Mouse (Mus musculus) brain, adult 2 months (tissue): ENCODE data around the gene Zdhhc14.

Experiments used
- DNase-seq: peaks from one replicate; pipeline ENCODE4 v3.0.0; 2011; ENCODE audit warnings: low read depth, low spot score

The Zdhhc14 gene

GRCm38 (mm10) chr17:5491801-5492745 is at the start of gene Zdhhc14:
Gene Zdhhc14, plus strand, starts transcription at chr17:5492557.
- DNase-seq, result peak; percentile 97

GRCm38 (mm10) chr17:5443260-5443659 is 49.1 kb upstream of the Zdhhc14 start:
- no peak for DNase-seq

DNA sequence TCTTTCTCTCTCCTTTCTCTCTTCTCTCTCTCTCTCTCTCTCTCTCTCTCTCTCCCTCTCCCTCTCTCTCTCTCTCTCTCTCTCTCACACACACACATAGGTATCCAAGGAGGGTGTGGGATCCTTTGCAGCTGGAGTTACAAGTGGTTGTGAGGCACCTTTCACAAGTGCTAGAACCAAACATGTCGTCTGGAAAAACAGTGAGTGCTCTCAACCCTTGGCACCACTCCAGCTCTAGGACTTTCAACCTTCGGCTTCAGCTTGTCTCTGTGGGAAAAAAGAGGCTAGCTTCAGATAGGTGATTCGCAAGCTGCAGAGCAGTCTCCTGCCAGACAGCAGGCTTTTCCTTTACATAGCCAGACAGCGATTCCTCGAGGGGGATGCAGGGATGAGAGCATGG is 48.6 kb upstream of the Zdhhc14 start:
- DNase-seq, result no peak

DNA sequence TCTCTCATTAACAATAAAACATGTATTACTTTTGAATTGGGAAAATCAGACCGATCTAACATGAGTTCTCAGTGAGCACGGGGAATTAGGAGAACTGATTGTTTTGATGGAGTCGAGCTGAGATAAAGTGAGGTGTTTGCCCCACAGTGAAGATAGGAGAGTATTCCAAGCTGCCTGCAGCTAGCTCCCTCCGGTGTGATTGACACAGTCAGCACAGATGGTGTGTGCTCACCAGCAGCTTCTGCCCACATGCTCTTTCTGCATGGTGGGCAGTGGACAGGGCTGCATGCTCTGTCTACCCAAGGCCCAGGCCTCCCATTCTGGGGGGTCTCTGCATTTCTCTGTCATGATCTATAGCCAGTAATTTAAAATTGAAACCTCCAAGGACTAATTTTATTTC is 38.7 kb upstream of the Zdhhc14 start:
- peak; percentile 45 for DNase-seq

DNA sequence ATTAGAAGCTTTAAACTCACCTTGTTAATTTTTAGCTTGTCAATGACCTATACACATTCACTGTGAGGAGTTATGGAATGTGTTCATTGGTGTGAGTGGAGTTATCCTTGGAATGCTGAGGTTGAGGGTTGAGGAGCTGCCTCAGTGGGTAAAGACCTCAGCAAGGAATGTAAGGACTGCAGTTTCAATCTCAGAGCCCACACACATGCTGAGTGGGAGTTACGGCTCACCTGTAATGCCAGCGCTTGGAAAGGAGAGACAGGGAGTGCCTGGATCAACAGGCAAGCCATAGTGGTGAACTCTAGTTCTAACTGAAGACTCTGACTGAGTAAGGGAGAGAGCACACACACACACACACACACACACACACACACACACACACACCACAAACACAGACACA is 28.4 kb upstream of the Zdhhc14 start:
- DNase-seq, result no peak

DNA sequence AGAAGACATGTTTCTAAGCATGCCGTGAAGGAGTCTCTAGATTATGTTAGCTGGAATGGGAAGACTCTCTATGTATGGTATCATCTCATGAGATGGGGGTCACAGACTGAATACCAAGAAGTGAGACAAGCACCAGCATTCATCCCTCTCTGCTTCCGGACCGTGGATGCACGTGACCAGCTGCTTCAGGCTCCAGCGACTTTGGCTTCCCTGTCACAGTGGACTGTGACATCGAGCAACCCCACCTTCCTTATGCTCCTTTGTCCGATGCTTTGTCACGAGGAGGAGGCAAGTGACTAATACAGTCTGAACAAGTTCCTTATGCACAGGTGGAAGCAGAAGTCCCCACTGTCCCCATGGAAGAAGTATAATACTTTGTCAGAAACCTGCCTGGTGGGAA is 25.6 kb upstream of the Zdhhc14 start:
- DNase-seq, result no peak

- DNase-seq, result no peak
Measured at GRCm38 (mm10) chr17:5467177-5467576, 25.2 kb upstream of the Zdhhc14 start.

GRCm38 (mm10) chr17:5472268-5472667 is 20.1 kb upstream of the Zdhhc14 start:
- DNase-seq, result no peak

DNA sequence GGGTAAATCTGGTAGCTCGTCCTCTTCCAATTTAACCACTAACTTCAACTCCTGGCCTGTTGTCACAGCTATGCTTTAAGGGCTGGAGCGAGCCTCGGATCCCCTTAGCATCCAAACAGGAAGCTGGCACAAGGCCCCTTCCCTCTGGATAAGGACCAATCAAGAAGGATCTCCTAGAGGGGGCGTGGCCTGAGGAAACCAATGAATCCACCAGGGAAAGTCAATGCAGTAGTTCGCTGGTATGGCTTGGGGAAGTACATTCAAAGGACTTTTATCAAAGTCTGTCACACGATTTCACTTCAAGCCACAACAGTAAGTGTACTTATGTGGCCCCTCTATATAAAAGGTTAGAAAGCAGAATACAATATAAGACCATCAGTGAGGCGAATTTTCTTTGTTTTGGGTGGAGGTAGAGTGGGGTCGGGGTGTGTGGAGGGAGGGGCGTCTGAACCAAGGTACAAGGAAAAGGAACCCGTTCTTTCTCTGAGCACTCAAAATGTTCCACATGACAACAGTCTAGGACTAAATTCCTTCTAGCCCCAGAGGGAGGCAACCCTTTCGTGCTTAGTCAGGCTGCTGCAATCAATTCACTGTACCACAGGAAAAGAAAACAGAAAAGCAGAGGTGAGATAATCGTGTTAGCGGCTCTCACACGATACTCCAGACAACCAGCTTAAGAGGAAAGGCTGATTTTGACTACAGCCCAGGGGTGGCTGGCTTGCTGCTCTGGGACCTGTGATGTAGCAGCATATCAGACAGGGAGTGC is 16.2 kb upstream of the Zdhhc14 start:
- no peak for DNase-seq

GRCm38 (mm10) chr17:5483456-5483855 is 8.9 kb upstream of the Zdhhc14 start:
- DNase-seq, result no peak

DNA sequence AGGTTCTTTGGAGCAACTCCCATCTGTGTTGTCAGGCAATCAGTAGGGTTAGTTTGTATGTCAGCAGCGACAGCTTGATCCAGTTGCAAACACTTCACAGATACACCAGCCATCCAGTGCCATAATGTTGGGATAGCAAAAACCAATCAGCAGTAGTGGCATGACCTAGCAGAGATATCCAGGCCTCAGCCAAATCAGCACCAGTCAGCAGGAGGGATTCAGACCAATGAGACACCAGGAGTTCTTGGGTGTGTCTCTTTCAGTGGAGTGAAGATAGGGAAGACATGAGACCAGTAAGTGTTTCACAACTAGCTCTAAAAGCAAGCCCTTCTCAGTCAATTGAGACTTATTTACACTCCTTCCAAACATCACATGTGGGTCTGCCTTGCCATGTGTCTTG is 7.7 kb upstream of the Zdhhc14 start:
- no peak for DNase-seq

- no peak for DNase-seq
Measured at GRCm38 (mm10) chr17:5488156-5488555, 4.2 kb upstream of the Zdhhc14 start.

DNA sequence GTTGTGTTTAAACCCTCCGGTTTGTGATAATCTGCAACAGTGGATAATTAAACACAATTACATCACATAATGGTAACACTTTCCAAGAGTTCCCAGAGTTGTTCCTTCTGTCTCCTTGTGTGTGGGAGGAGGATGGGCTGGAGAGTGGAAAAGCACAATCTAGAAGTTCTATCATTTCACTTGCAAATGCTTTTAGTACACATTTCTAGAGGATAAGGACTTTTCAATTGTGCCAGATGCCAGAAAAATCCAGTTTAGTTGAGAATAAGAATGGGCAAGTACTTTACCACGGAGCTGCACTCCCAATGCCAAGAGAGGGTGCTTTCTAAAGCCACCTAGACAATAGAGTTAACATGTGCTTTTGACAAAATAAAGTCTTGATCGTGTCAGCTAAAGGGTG is 2.0 kb upstream of the Zdhhc14 start:
- peak; percentile 57 for DNase-seq

DNA sequence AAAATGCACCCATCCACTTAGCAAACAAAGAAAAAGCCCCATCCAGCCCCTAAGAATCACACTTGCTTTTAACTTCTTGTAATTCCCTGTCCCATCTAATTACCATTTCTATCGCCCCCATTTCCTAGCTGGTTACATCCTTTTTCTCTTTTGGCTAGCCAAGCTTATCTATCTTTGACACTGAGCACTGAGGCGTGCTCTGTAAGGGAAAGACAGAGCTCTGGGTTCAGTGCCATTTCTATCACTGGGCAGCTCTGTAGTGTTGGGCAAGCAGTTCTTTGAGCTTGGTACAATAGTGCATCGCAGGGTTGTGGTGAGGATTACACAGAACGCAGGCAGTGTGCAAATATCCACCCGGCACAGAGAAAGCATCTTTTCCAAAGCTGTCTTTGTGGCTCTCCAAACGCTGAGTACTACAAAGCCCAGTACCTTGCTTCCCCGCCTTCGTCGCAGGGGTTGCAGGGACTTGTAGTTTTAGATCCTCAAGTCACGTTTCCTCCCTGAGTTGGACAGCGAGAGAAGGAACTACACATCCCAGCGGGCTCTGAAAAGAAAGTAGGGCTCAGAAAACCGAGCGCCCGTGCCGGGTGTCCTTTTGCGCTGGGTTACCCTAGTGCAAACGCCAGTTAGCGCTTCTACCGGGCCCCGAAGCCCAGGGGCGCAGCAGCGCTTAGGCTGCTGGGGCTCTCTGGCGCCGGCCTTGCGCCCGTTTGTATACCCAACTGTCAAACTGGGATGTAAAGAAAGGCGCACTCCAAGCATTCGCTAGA is 1.1 kb upstream of the Zdhhc14 start:
- DNase-seq, result peak; percentile 99

GRCm38 (mm10) chr17:5492746-5493160 is 396 bp downstream of the Zdhhc14 start:
- peak; percentile 84 for DNase-seq

GRCm38 (mm10) chr17:5493161-5493771 is 909 bp downstream of the Zdhhc14 start:
- DNase-seq, result peak; percentile 52

- no peak for DNase-seq
Measured at GRCm38 (mm10) chr17:5493809-5494208, 1.5 kb downstream of the Zdhhc14 start.

GRCm38 (mm10) chr17:5494832-5495231 is 2.5 kb downstream of the Zdhhc14 start:
- DNase-seq, result no peak

DNA sequence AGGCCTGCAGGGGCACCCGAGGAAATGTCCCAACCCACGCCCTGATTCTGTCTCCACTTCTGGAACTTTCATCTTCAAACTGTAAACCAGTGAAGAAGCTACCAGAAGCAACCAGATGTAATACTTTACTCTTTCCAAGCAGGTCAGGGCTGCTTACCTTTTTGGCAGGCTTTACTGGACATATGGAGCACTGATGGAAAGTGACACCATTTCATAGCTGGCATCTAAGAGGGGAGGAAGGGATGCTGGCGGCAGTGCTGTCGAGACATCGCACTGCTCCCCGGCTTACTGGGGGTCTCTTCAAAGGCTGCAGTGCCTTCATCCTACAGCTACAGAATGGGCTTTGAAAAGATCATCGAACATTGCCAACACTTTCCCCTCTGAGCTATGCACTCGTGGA is 5.3 kb downstream of the Zdhhc14 start:
- peak; percentile 87 for DNase-seq

DNA sequence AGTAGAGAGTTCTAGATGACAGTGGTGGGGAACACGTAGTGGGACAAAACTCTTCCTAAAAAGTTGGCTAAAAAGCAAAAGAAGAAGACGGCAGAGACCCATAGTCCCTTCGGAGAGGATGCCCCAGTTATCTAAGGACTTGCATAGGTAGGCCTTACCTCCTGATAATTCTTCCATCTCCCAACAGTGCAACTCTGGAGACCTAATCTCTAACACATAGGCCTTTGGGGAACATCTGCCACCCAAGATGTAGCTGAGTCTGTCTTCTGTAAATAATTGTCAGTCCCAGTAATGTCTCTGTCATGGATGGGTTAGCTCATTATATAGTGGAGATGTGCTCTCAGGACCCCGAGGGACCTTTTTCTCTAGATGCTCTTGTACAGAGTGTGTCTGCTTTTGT is 6.6 kb downstream of the Zdhhc14 start:
- DNase-seq, result no peak

GRCm38 (mm10) chr17:5503981-5504760 is 11.8 kb downstream of the Zdhhc14 start:
- no peak for DNase-seq
